Comparison of ENCODE assay signal across 8 mouse cellular contexts in the genomic region with DNA sequence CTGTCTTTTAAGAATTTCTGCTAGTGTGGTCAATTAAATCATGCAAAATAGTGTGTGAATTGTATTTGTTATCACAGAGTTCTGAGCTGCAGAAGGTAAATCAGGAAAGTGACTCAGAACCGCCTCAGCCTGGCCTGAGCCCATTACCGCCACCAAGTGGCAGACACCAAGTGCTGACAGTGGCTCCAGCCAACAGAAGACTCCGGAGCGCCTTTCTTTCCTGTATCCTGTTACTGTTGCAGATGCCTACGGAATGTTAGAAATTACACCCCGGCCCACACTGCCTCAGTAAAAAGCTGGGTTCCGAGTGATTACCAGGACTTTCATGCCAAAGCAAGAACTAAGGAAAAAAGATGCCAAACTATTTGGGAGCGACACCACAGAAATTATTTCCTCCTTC. TPM values are rescaled to one million over a fixed set of nuclear protein-coding genes. Genes with fewer than 3 reads are reported as not detected.
DNase-seq lines count a peak whose midpoint lies in the region; ATAC-seq and TF ChIP-seq lines count a peak whose summit lies in the region.

No protein-coding gene starts in this region.

- H3K36me3 ChIP-seq in CH12.LX (replicated peaks in 1 of 2; ENCODE audit: control insufficient read depth in 1 of 2, insufficient read depth in 1 of 2, low read length in 1 of 2): no peaks in the 10 kb centered on the region
- no peaks in the 10 kb centered on the region for H3K36me3 ChIP-seq in forebrain, embryonic 16.5 days (ENCODE audit: control insufficient read depth, insufficient read depth)
- H3K36me3 ChIP-seq in liver, postnatal 0 days (replicated peaks; ENCODE audit: insufficient read depth, low read length): no peaks in the 10 kb centered on the region
- H3K36me3 ChIP-seq in neural tube, embryonic 14.5 days (ENCODE audit: control insufficient read depth, insufficient read depth, low read length): no peaks in the 10 kb centered on the region

- no peak overlapping the region for H3K4me3 ChIP-seq in CH12.LX (replicated peaks in 1 of 3; ENCODE audit: low read depth in 2 of 3, low read length in 2 of 3, poor library complexity in 1 of 3)
- no peak overlapping the region for H3K4me3 ChIP-seq in forebrain, embryonic 16.5 days (replicated peaks; ENCODE audit: low read length)
- no peak overlapping the region for H3K4me3 ChIP-seq in liver, postnatal 0 days (ENCODE audit: low read depth, low read length)
- H3K4me3 ChIP-seq in neural tube, embryonic 14.5 days (ENCODE audit: low read depth, low read length): no peak overlapping the region

- no peaks in the 10 kb centered on the region for H3K79me2 ChIP-seq in CH12.LX (replicated peaks; ENCODE audit: control insufficient read depth, extremely low read depth, insufficient read depth, poor library complexity, severe bottlenecking)

- 0 out of 2 replicates have a peak overlapping the region, but pooled peaks have one; percentile 31 for H3K4me2 ChIP-seq in CH12.LX (ENCODE audit: insufficient read depth, low read depth, poor library complexity, severe bottlenecking)
- H3K4me2 ChIP-seq in forebrain, embryonic 16.5 days (ENCODE audit: low read length): no peak overlapping the region
- no peak overlapping the region for H3K4me2 ChIP-seq in liver, postnatal 0 days (ENCODE audit: low read depth, low read length)
- no peak overlapping the region; the same call in 1 of the 2 replicates for H3K4me2 ChIP-seq in neural tube, embryonic 14.5 days (ENCODE audit: low read depth, low read length)

- ATAC-seq in forebrain, embryonic 16.5 days: peak; percentile 92
- ATAC-seq in liver, postnatal 0 days: 0 out of 2 replicates have a peak, but pooled peaks have one; percentile 49
- ATAC-seq in neural tube, embryonic 14.5 days (ENCODE audit: low read depth): peak; percentile 92

- no peak overlapping the region for H3K27ac ChIP-seq in CH12.LX (ENCODE audit: insufficient read depth, low read depth)
- no peak overlapping the region for H3K27ac ChIP-seq in forebrain, embryonic 16.5 days (ENCODE audit: low read length)
- no peak overlapping the region for H3K27ac ChIP-seq in liver, postnatal 0 days (ENCODE audit: low read depth)
- no peak overlapping the region for H3K27ac ChIP-seq in neural tube, embryonic 14.5 days (ENCODE audit: low read depth, low read length)

- no peaks in the 10 kb centered on the region for H3K27me3 ChIP-seq in CH12.LX (replicated peaks)
- H3K27me3 ChIP-seq in forebrain, embryonic 16.5 days (replicated peaks; ENCODE audit: control insufficient read depth, insufficient read depth, low read length): no peaks in the 10 kb centered on the region
- no peaks in the 10 kb centered on the region for H3K27me3 ChIP-seq in liver, postnatal 0 days (ENCODE audit: insufficient read depth, low read length)
- H3K27me3 ChIP-seq in neural tube, embryonic 14.5 days (ENCODE audit: control insufficient read depth, insufficient read depth, low read length): no peaks in the 10 kb centered on the region

- TF ChIP-seq POLR2A in CH12.LX (IDR thresholded peaks at IDR 0.05; ENCODE audit: low read depth, low read length): no peak

- TF ChIP-seq RAD21 in CH12.LX (IDR thresholded peaks at IDR 0.05; ENCODE audit: low read depth, low read length): peak; percentile 80

- peak; percentile 70 for DNase-seq in CH12.LX (ENCODE audit: extremely low read depth)
- DNase-seq in cerebellum, adult 11-12 months: peak; percentile 90
- peak; percentile 81 to 83 for DNase-seq in heart, postnatal 14 days
- DNase-seq in kidney, postnatal 36 days: peak; percentile 79 to 88
- peak; percentile 64 for DNase-seq in liver, postnatal 0 days
- peak; percentile 82 for DNase-seq in testis, postnatal 10 days (ENCODE audit: low spot score)

- no peak overlapping the region for H3K9ac ChIP-seq in CH12.LX (ENCODE audit: insufficient read depth, low read depth)
- no peak overlapping the region for H3K9ac ChIP-seq in forebrain, embryonic 16.5 days (replicated peaks; ENCODE audit: low read depth, low read length)
- H3K9ac ChIP-seq in liver, postnatal 0 days (replicated peaks): no peak overlapping the region
- H3K9ac ChIP-seq in neural tube, embryonic 14.5 days (replicated peaks; ENCODE audit: low read depth, low read length): no peak overlapping the region

- peaks cover 6% of the 10 kb centered on the region for H3K9me3 ChIP-seq in CH12.LX (replicated peaks; ENCODE audit: low read length)
- no peaks in the 10 kb centered on the region for H3K9me3 ChIP-seq in forebrain, embryonic 16.5 days (ENCODE audit: control insufficient read depth, low read length)
- no peaks in the 10 kb centered on the region for H3K9me3 ChIP-seq in liver, postnatal 0 days (ENCODE audit: low read length)
- no peaks in the 10 kb centered on the region for H3K9me3 ChIP-seq in neural tube, embryonic 14.5 days (ENCODE audit: control insufficient read depth, low read length)

- H3K4me1 ChIP-seq in CH12.LX (ENCODE audit: control insufficient read depth in 1 of 2, insufficient read depth in 2 of 2): peaks cover 3 to 27% of the 10 kb centered on the region in 2 experiments; a peak in 3 of 4 replicates
- H3K4me1 ChIP-seq in forebrain, embryonic 16.5 days (replicated peaks; ENCODE audit: control insufficient read depth, insufficient read depth, low read length): no peaks in the 10 kb centered on the region
- H3K4me1 ChIP-seq in liver, postnatal 0 days (ENCODE audit: insufficient read depth): no peaks in the 10 kb centered on the region
- H3K4me1 ChIP-seq in neural tube, embryonic 14.5 days (ENCODE audit: control insufficient read depth, insufficient read depth, low read length): no peaks in the 10 kb centered on the region

- intact Hi-C loops in heart, postnatal 14 days (cut with DNase I): loop anchor here (10.0 kb wide), 1 partner anchor 1041 kb away; no protein-coding TSS in a partner anchor

- 15% methylated on average over 8 of the region's 8 CpGs for WGBS in forebrain, embryonic 16.5 days
- 15% methylated on average over 8 of the region's 8 CpGs for WGBS in liver, postnatal 0 days (ENCODE audit: insufficient replicate concordance)
- WGBS in neural tube, embryonic 14.5 days: 17% methylated on average over 8 of the region's 8 CpGs

- in situ Hi-C loops in CH12.LX (cut with MboI; ENCODE audit: low pct_ligation_motif_present, low pct_unique_long_range_greater_than_20kb, low sequenced_read_pairs): loop anchor here (5.0 kb wide), 1 partner anchor 189 kb away; no protein-coding TSS in a partner anchor

- dilution Hi-C loops in CH12.LX (cut with MboI; ENCODE audit: extremely low pct_ligation_motif_present, extremely low pct_unique_long_range_greater_than_20kb, low sequenced_read_pairs): no loop called here

- TF ChIP-seq CTCF in CH12.LX (conservative IDR thresholded peaks at IDR 0.05 in 1 of 2, IDR thresholded peaks at IDR 0.05 in 1 of 2; ENCODE audit: low read depth in 2 of 2, low read length in 2 of 2): peak; percentile 32 to 90; a peak in 2 of 4 replicates
- TF ChIP-seq CTCF in liver, postnatal 0 days (IDR thresholded peaks at IDR 0.05; ENCODE audit: low read depth): peak; percentile 82

- no peak for TF ChIP-seq EP300 in CH12.LX (IDR thresholded peaks at IDR 0.05; ENCODE audit: low read length)
- TF ChIP-seq EP300 in liver, postnatal 0 days (IDR thresholded peaks at IDR 0.05; ENCODE audit: low read depth): no peak

TF ChIP-seq in CH12.LX, 34 proteins besides CTCF, POLR2A, EP300 and RAD21:
- TF ChIP-seq JUN (IDR thresholded peaks at IDR 0.05; ENCODE audit: insufficient read depth, low read depth, low read length): peak; percentile 44; the same call in 1 of the 2 replicates
- TF ChIP-seq USF1 (IDR thresholded peaks at IDR 0.05; ENCODE audit: low read depth, low read length): no peak
- peak; percentile 84; the same call in 1 of the 2 replicates for TF ChIP-seq MEF2A (IDR thresholded peaks at IDR 0.05; ENCODE audit: borderline replicate concordance, low read depth, low read length)
- TF ChIP-seq ZC3H11A (IDR thresholded peaks at IDR 0.05; ENCODE audit: low read depth, low read length): peak; percentile 51
- no peak for TF ChIP-seq CHD1 (IDR thresholded peaks at IDR 0.05; ENCODE audit: low read depth, low read length)
- TF ChIP-seq POLR2AphosphoS2 (IDR thresholded peaks at IDR 0.05; ENCODE audit: low read depth, low read length): no peak
- peak; percentile 94 for TF ChIP-seq SMC3 (IDR thresholded peaks at IDR 0.05; ENCODE audit: low read depth, low read length)

RNA-seq across cellular contexts. Expression of a gene that starts 23.9 kb away (rescaled TPM):
- total RNA-seq in CH12.LX (2012; rRNA removed): 1.7 and 3.0 TPM in 2 replicates
- total RNA-seq in CH12.LX (2014; rRNA removed): 6.8 and 9.1 TPM in 2 replicates
- 4.1 and 5.0 TPM in 2 replicates for polyA plus RNA-seq in CH12.LX (2012; ENCODE audit: insufficient read length, low read depth)
- 1.6 and 2.2 TPM in 2 replicates for polyA plus RNA-seq in forebrain, embryonic 16.5 days (2015; fragmentation: Nextera tagmentation; extraction: Ambion mirVana)
- total RNA-seq in heart, postnatal 14 days (2021): under 1 TPM; 0.49 to 0.50 TPM
- 0.85 and 1.1 TPM in 2 replicates for polyA plus RNA-seq in liver, postnatal 0 days (2015; fragmentation: Nextera tagmentation; extraction: Ambion mirVana)
- 3.3 and 5.4 TPM in 2 replicates for polyA plus RNA-seq in neural tube, embryonic 14.5 days (2014; fragmentation: Nextera tagmentation; extraction: Ambion mirVana)
